In genomic region chr13:27059177-27059576, GRCm38 (mm10) we compare ENCODE assay signal across 20 mouse cellular contexts. TPM values are rescaled to one million over a fixed set of nuclear protein-coding genes. Genes with fewer than 3 reads are reported as not detected.
DNase-seq lines count a peak whose midpoint lies in the region; ATAC-seq and TF ChIP-seq lines count a peak whose summit lies in the region.
"Had no signal": no experiment of that assay in that cellular context is flagged by ENCODE, and none has a peak within 500 bp of the region (broad histone marks: within the 10 kb centered on the region; RNA-seq: fewer than 3 reads in every experiment).

No protein-coding gene starts in this region.

- H3K9me3 ChIP-seq in forebrain, postnatal 0 days (ENCODE audit: low read length) = no peaks in the 10 kb centered on the region
- no peaks in the 10 kb centered on the region for H3K9me3 ChIP-seq in forebrain, embryonic 11.5 days (ENCODE audit: control insufficient read depth, low read length)
- no peaks in the 10 kb centered on the region for H3K9me3 ChIP-seq in lung, embryonic 16.5 days (ENCODE audit: control insufficient read depth, low read length)
- H3K9me3 ChIP-seq: midbrain, embryonic 10.5 days had no signal

- H3K4me3 ChIP-seq in forebrain, postnatal 0 days (ENCODE audit: low read depth, low read length) = no peak overlapping the region
- no peak overlapping the region for H3K4me3 ChIP-seq in forebrain, embryonic 11.5 days (ENCODE audit: low read depth, low read length)
- no peak overlapping the region for H3K4me3 ChIP-seq in lung, embryonic 16.5 days (ENCODE audit: low read length)
- H3K4me3 ChIP-seq: midbrain, embryonic 10.5 days had no signal

- H3K27ac ChIP-seq in forebrain, postnatal 0 days (ENCODE audit: low read depth, low read length) = no peak overlapping the region
- no peak overlapping the region for H3K27ac ChIP-seq in forebrain, embryonic 11.5 days (ENCODE audit: low read depth, low read length)
- no peak overlapping the region for H3K27ac ChIP-seq in lung, embryonic 16.5 days (ENCODE audit: low read length)
- H3K27ac ChIP-seq: hindbrain, postnatal 0 days; midbrain, embryonic 10.5 days had no signal

- peak; percentile 45; the same call in 1 of the 2 replicates for ATAC-seq in forebrain, postnatal 0 days
- ATAC-seq in forebrain, embryonic 11.5 days (replicated peaks; ENCODE audit: low FRiP score) = no peak
- peak; percentile 83 for ATAC-seq in lung, embryonic 16.5 days (ENCODE audit: low read depth)
- ATAC-seq: hindbrain, postnatal 0 days had no signal

- no peaks in the 10 kb centered on the region for H3K27me3 ChIP-seq in forebrain, postnatal 0 days (ENCODE audit: insufficient read depth, low read length)
- no peaks in the 10 kb centered on the region for H3K27me3 ChIP-seq in forebrain, embryonic 11.5 days (ENCODE audit: control insufficient read depth, insufficient read depth, low read length)
- no peaks in the 10 kb centered on the region for H3K27me3 ChIP-seq in lung, embryonic 16.5 days (ENCODE audit: control insufficient read depth, insufficient read depth, low read depth, low read length)

- no peak overlapping the region for H3K4me2 ChIP-seq in forebrain, postnatal 0 days (ENCODE audit: low read depth)
- no peak overlapping the region for H3K4me2 ChIP-seq in forebrain, embryonic 11.5 days (ENCODE audit: low read depth, low read length, severe bottlenecking)
- H3K4me2 ChIP-seq in lung, embryonic 16.5 days (ENCODE audit: low read depth, low read length) = no peak overlapping the region

- H3K9ac ChIP-seq in forebrain, postnatal 0 days = no peak overlapping the region
- H3K9ac ChIP-seq in forebrain, embryonic 11.5 days (ENCODE audit: low read length) = no peak overlapping the region
- no peak overlapping the region for H3K9ac ChIP-seq in lung, embryonic 16.5 days (ENCODE audit: low read length)

- no peaks in the 10 kb centered on the region for H3K4me1 ChIP-seq in forebrain, postnatal 0 days (ENCODE audit: insufficient read depth)
- no peaks in the 10 kb centered on the region for H3K4me1 ChIP-seq in forebrain, embryonic 11.5 days (replicated peaks; ENCODE audit: control insufficient read depth, insufficient read depth, low read length)
- H3K4me1 ChIP-seq in lung, embryonic 16.5 days (replicated peaks; ENCODE audit: control insufficient read depth, insufficient read depth, low read length) = no peaks in the 10 kb centered on the region
- H3K4me1 ChIP-seq: midbrain, embryonic 10.5 days had no signal

- no peak for TF ChIP-seq CTCF in forebrain, postnatal 0 days (IDR thresholded peaks at IDR 0.05; ENCODE audit: low read depth)

- peak; percentile 42 for DNase-seq in forebrain, postnatal 0 days
- no peak for DNase-seq in forebrain, embryonic 11.5 days (ENCODE audit: low spot score)
- no peak for DNase-seq in lung, postnatal 4 days
- DNase-seq in layer of hippocampus, adult 9-10 months (ENCODE audit: low spot score) = peak; percentile 6
- DNase-seq in telencephalon, adult 2 months (ENCODE audit: low read depth, low spot score) = peak; percentile 5
- DNase-seq in MN1 (ENCODE audit: low spot score) = no peak
- DNase-seq: cerebellum, adult 9-10 months; heart, postnatal 36 days; kidney, adult 18-20 months; kidney, postnatal 25 days; liver; right cerebral cortex, postnatal 14 days had no signal

- H3K36me3 ChIP-seq in forebrain, postnatal 0 days (ENCODE audit: insufficient read depth) = no peaks in the 10 kb centered on the region
- no peaks in the 10 kb centered on the region for H3K36me3 ChIP-seq in forebrain, embryonic 11.5 days (ENCODE audit: control insufficient read depth, insufficient read depth, low read length)
- no peaks in the 10 kb centered on the region for H3K36me3 ChIP-seq in lung, embryonic 16.5 days (ENCODE audit: control insufficient read depth, insufficient read depth, low read length)
- H3K36me3 ChIP-seq: midbrain, embryonic 10.5 days had no signal

- 63% methylated on average over 7 of the region's 7 CpGs for WGBS in forebrain, postnatal 0 days
- 90% methylated on average over 7 of the region's 7 CpGs for WGBS in forebrain, embryonic 11.5 days
- 60% methylated on average over 7 of the region's 7 CpGs for WGBS in lung, embryonic 16.5 days

RNA-seq across cellular contexts. Expression of gene Prl, which starts 1.8 kb away (rescaled TPM):
- total RNA-seq in forebrain, postnatal 0 days (2014; rRNA removed) = not detected in 2 replicates
- not detected in 2 replicates for polyA plus RNA-seq in forebrain, postnatal 0 days (2015; fragmentation: Nextera tagmentation; extraction: Ambion mirVana)
- not detected in 2 replicates for polyA plus RNA-seq in forebrain, embryonic 11.5 days (2014; fragmentation: Nextera tagmentation; extraction: Ambion mirVana)
- 0.41 and 0.75 TPM in 2 replicates for polyA plus RNA-seq in lung, embryonic 16.5 days (2015; fragmentation: Nextera tagmentation; extraction: Ambion mirVana)
- total RNA-seq: granulocyte monocyte progenitor cell, adult 5-6 weeks; heart, postnatal 36 days; hindbrain, postnatal 0 days; left cerebral cortex, postnatal 14 days; neutrophil, adult 5-6 weeks had no signal
- polyA plus RNA-seq: C2C12; midbrain, embryonic 10.5 days; urinary bladder, adult 2 months had no signal

RNA-seq across cellular contexts. Expression of gene Prl3d1, which starts 34.8 kb away (rescaled TPM):
- total RNA-seq in forebrain, postnatal 0 days (2014; rRNA removed) = not detected in 2 replicates
- not detected in 2 replicates for polyA plus RNA-seq in forebrain, postnatal 0 days (2015; fragmentation: Nextera tagmentation; extraction: Ambion mirVana)
- not detected in 2 replicates for polyA plus RNA-seq in forebrain, embryonic 11.5 days (2014; fragmentation: Nextera tagmentation; extraction: Ambion mirVana)
- polyA plus RNA-seq in lung, embryonic 16.5 days (2015; fragmentation: Nextera tagmentation; extraction: Ambion mirVana) = not detected in 2 replicates
- total RNA-seq: granulocyte monocyte progenitor cell, adult 5-6 weeks; heart, postnatal 36 days; hindbrain, postnatal 0 days; left cerebral cortex, postnatal 14 days; neutrophil, adult 5-6 weeks had no signal
- polyA plus RNA-seq: C2C12; hindbrain, postnatal 0 days; midbrain, embryonic 10.5 days; urinary bladder, adult 2 months had no signal

Comparison
In these comparisons a context has a peak if more than half of its experiments do, and no peak if none do; other contexts are left out.
1. DNase-seq: peak in forebrain, postnatal 0 days (single experiment), layer of hippocampus, adult 9-10 months (single experiment) and telencephalon, adult 2 months (single experiment); none in forebrain, embryonic 11.5 days (single experiment), lung, postnatal 4 days (0 of 2) and MN1 (single experiment).